Mouse (Mus musculus): ENCODE measurements around the gene Kat6b. TPM values are rescaled to one million over a fixed set of nuclear protein-coding genes. Genes with fewer than 3 reads are reported as not detected.

The Kat6b gene
- total and polyA plus RNA-seq, 3 experiments, result 2.3 to 10.9 (median 8.0) TPM

DNA sequence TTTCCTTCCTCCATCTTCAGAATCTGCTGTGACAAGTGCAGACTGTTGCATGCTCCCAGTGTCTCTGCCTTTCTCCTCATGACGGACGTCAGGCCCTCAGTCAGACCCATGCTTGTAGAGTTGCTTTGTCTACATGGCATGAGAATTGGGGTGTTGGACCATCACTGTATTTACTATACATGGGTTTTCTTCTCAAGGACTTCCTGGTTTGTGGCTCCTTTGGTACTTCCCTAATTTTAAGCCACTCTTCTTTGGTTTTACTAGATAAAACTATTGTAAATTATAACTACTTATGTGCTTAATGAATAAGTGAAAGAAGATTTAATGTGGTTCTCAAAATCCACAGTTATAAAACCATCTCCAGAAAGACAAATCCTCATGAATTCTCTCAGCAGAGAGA, 134.6 kb downstream of the Kat6b start:
- no peak overlapping the region for H3K9ac ChIP-seq (ENCODE audit: insufficient read depth, low read depth)
- in situ Hi-C loops (cut with MboI; ENCODE audit: low pct_ligation_motif_present, low pct_unique_long_range_greater_than_20kb, low sequenced_read_pairs), result no loop called here
- peaks cover 16 to 25% of the 10 kb centered on the region in 2 experiments for H3K36me3 ChIP-seq (replicated peaks in 1 of 2; ENCODE audit: control insufficient read depth in 1 of 2, insufficient read depth in 1 of 2, low read length in 1 of 2)
- DNase-seq (ENCODE audit: extremely low read depth), result no peak
- H3K4me1 ChIP-seq (ENCODE audit: control insufficient read depth in 1 of 2, insufficient read depth in 2 of 2), result peaks cover 7 to 12% of the 10 kb centered on the region in 2 experiments; a peak in 3 of 4 replicates
- no peak overlapping the region for H3K4me2 ChIP-seq (ENCODE audit: insufficient read depth, low read depth, poor library complexity, severe bottlenecking)
- dilution Hi-C loops (cut with MboI; ENCODE audit: extremely low pct_ligation_motif_present, extremely low pct_unique_long_range_greater_than_20kb, low sequenced_read_pairs), result no loop called here
- H3K9me3 ChIP-seq (replicated peaks; ENCODE audit: low read length), result no peaks in the 10 kb centered on the region
- TF ChIP-seq CHD2 (IDR thresholded peaks at IDR 0.05; ENCODE audit: low read length) (no peak), ZKSCAN1 (IDR thresholded peaks at IDR 0.05; ENCODE audit: borderline replicate concordance, low read depth, low read length) (no peak), MEF2A (IDR thresholded peaks at IDR 0.05; ENCODE audit: borderline replicate concordance, low read depth, low read length) (no peak), ZMIZ1 (IDR thresholded peaks at IDR 0.05; ENCODE audit: low read depth, low read length) (no peak), PAX5 (IDR thresholded peaks at IDR 0.05; ENCODE audit: low read length) (no peak), SMC3 (IDR thresholded peaks at IDR 0.05; ENCODE audit: low read depth, low read length) (no peak), MAX (IDR thresholded peaks at IDR 0.05; ENCODE audit: low read length) (no peak), ZC3H11A (IDR thresholded peaks at IDR 0.05; ENCODE audit: low read depth, low read length) (no peak)
- no peaks in the 10 kb centered on the region for H3K27me3 ChIP-seq (replicated peaks)
- H3K79me2 ChIP-seq (replicated peaks; ENCODE audit: control insufficient read depth, extremely low read depth, insufficient read depth, poor library complexity, severe bottlenecking), result no peaks in the 10 kb centered on the region; the same call in 1 of the 2 replicates
- H3K4me3 ChIP-seq (replicated peaks in 1 of 3; ENCODE audit: low read depth in 2 of 3, low read length in 2 of 3, poor library complexity in 1 of 3), result no peak overlapping the region
- H3K27ac ChIP-seq (ENCODE audit: insufficient read depth, low read depth), result no peak overlapping the region

DNA sequence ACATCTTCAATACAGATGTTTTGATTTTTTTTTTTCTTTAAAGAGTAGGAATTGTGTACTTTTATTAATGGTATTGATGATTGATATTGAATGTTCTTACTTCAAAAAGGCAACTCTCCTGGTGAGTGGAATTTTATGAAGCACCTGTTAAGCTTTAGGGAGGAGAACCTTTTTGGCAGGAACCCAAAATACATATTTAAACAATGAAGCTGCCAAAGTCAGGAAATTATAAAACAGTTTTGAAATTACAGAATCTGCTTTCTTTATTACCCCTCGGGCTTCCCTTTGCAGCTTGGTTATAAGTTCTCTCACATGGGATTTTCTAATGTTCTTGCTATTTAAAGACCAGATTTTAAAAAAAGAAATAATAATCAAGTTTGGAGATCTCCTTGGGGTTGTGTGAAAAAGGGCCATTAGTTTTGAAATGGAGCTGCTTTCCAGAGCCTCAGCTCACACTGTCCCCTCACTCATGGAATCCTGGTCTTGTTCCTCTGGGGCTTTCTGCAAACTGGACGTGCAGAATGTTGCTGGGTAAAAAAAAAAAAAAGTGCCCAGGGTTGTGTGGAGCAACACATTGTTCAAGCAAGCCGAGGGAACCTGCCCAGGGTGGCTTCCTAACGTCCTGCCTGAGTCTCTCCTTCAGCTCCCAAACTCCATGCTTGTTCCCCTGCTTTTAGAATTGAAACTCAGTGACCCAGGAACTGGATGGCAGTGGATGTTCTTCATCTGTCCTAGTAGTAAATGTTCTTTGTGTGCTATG, 136.2 kb downstream of the Kat6b start:
- Histone ChIP-seq H3K36me3 (replicated peaks in 1 of 2; ENCODE audit: control insufficient read depth in 1 of 2, insufficient read depth in 1 of 2, low read length in 1 of 2) (peaks cover 12 to 24% of the 10 kb centered on the region in 2 experiments), H3K9ac (ENCODE audit: insufficient read depth, low read depth) (no peak overlapping the region), H3K27me3 (replicated peaks) (no peaks in the 10 kb centered on the region), H3K9me3 (replicated peaks; ENCODE audit: low read length) (no peaks in the 10 kb centered on the region), H3K4me1 (ENCODE audit: control insufficient read depth in 1 of 2, insufficient read depth in 2 of 2) (peaks cover 7 to 12% of the 10 kb centered on the region in 2 experiments; a peak in 3 of 4 replicates), H3K4me2 (ENCODE audit: insufficient read depth, low read depth, poor library complexity, severe bottlenecking) (no peak overlapping the region), H3K79me2 (replicated peaks; ENCODE audit: control insufficient read depth, extremely low read depth, insufficient read depth, poor library complexity, severe bottlenecking) (no peaks in the 10 kb centered on the region), H3K27ac (ENCODE audit: insufficient read depth, low read depth) (no peak overlapping the region), H3K4me3 (replicated peaks in 1 of 3; ENCODE audit: low read depth in 2 of 3, low read length in 2 of 3, poor library complexity in 1 of 3) (no peak overlapping the region)
- dilution Hi-C loops (cut with MboI; ENCODE audit: extremely low pct_ligation_motif_present, extremely low pct_unique_long_range_greater_than_20kb, low sequenced_read_pairs) (no loop called here), in situ Hi-C loops (cut with MboI; ENCODE audit: low pct_ligation_motif_present, low pct_unique_long_range_greater_than_20kb, low sequenced_read_pairs) (no loop called here)
- DNase-seq (ENCODE audit: extremely low read depth), result no peak
- TF ChIP-seq NELFE (IDR thresholded peaks at IDR 0.05; ENCODE audit: low read depth, low read length) (no peak), ZNF384 (IDR thresholded peaks at IDR 0.05; ENCODE audit: low read depth, low read length) (no peak), POLR2AphosphoS2 (IDR thresholded peaks at IDR 0.05; ENCODE audit: low read depth, low read length) (no peak), ZC3H11A (IDR thresholded peaks at IDR 0.05; ENCODE audit: low read depth, low read length) (no peak), CTCF (conservative IDR thresholded peaks at IDR 0.05 in 1 of 2, IDR thresholded peaks at IDR 0.05 in 1 of 2; ENCODE audit: low read depth in 2 of 2, low read length in 2 of 2) (no peak), SIN3A (IDR thresholded peaks at IDR 0.05; ENCODE audit: low read length) (no peak), MYC (IDR thresholded peaks at IDR 0.05; ENCODE audit: low read depth, low read length) (no peak), TCF12 (IDR thresholded peaks at IDR 0.05; ENCODE audit: low read depth, low read length) (no peak), ZKSCAN1 (IDR thresholded peaks at IDR 0.05; ENCODE audit: borderline replicate concordance, low read depth, low read length) (no peak), UBTF (IDR thresholded peaks at IDR 0.05; ENCODE audit: low read depth, low read length) (no peak), ELF1 (IDR thresholded peaks at IDR 0.05; ENCODE audit: low read depth, low read length) (no peak)

All from CH12.LX (cell line).